Mouse (Mus musculus): ENCODE measurements at regions not wholly inside any gene's neighbourhood (a gene's known extent, or its start where the extent isn't known, plus 50 kb on each side); places are given as distances from the start of the nearest gene placed in this dataset.

GRCm38 (mm10) chr8:103470316-103470715, 631.1 kb upstream of the Cdh5 start:
- Histone ChIP-seq H3K27ac (ENCODE audit: low read length) (no peak overlapping the region), H3K27me3 (ENCODE audit: control insufficient read depth, insufficient read depth, low read length) (no peaks in the 10 kb centered on the region), H3K9me3 (ENCODE audit: control insufficient read depth, low read depth, low read length) (no peaks in the 10 kb centered on the region), H3K4me3 (ENCODE audit: low read depth, low read length) (no peak overlapping the region), H3K4me1 (ENCODE audit: control insufficient read depth, insufficient read depth, low read length) (no peaks in the 10 kb centered on the region), H3K4me2 (replicated peaks; ENCODE audit: low read depth, low read length) (no peak overlapping the region), H3K36me3 (ENCODE audit: control insufficient read depth, insufficient read depth, low read length) (no peaks in the 10 kb centered on the region), H3K9ac (replicated peaks; ENCODE audit: low read depth, low read length) (no peak overlapping the region)
- no peak for ATAC-seq (ENCODE audit: insufficient number of reproducible peaks, insufficient read depth, low FRiP score, low read depth)
- WGBS: 53% methylated on average over 4 of the region's 4 CpGs

- Histone ChIP-seq H3K36me3 (ENCODE audit: control insufficient read depth, insufficient read depth, low read length) (no peaks in the 10 kb centered on the region), H3K4me3 (ENCODE audit: low read depth, low read length) (no peak overlapping the region), H3K27me3 (ENCODE audit: control insufficient read depth, insufficient read depth, low read length) (no peaks in the 10 kb centered on the region), H3K4me2 (replicated peaks; ENCODE audit: low read depth, low read length) (no peak overlapping the region), H3K9me3 (ENCODE audit: control insufficient read depth, low read depth, low read length) (no peaks in the 10 kb centered on the region), H3K9ac (replicated peaks; ENCODE audit: low read depth, low read length) (no peak overlapping the region), H3K27ac (ENCODE audit: low read length) (no peak overlapping the region), H3K4me1 (ENCODE audit: control insufficient read depth, insufficient read depth, low read length) (no peaks in the 10 kb centered on the region)
- WGBS: 85% methylated on average over 12 of the region's 12 CpGs
- ATAC-seq (ENCODE audit: insufficient number of reproducible peaks, insufficient read depth, low FRiP score, low read depth): no peak
Measured at GRCm38 (mm10) chr8:103475816-103476797, 625.3 kb upstream of the Cdh5 start.

- no peak overlapping the region for H3K27ac ChIP-seq (ENCODE audit: low read length)
- H3K27me3 ChIP-seq (ENCODE audit: control insufficient read depth, insufficient read depth, low read length): no peaks in the 10 kb centered on the region
- H3K4me3 ChIP-seq (ENCODE audit: low read depth, low read length): no peak overlapping the region
- 0 out of 2 replicates have a peak, but pooled peaks cover 2% of the 10 kb centered on the region for H3K4me1 ChIP-seq (ENCODE audit: control insufficient read depth, insufficient read depth, low read length)
- no peak overlapping the region for H3K4me2 ChIP-seq (replicated peaks; ENCODE audit: low read depth, low read length)
- H3K9me3 ChIP-seq (ENCODE audit: control insufficient read depth, low read depth, low read length): no peaks in the 10 kb centered on the region
- H3K36me3 ChIP-seq (ENCODE audit: control insufficient read depth, insufficient read depth, low read length): no peaks in the 10 kb centered on the region
- H3K9ac ChIP-seq (replicated peaks; ENCODE audit: low read depth, low read length): no peak overlapping the region
- WGBS: 29% methylated on average over 6 of the region's 6 CpGs
- 0 out of 2 replicates have a peak, but pooled peaks have one; percentile 46 for ATAC-seq (ENCODE audit: insufficient number of reproducible peaks, insufficient read depth, low FRiP score, low read depth)
Measured at GRCm38 (mm10) chr8:103482033-103482720, 619.2 kb upstream of the Cdh5 start.

- 76% methylated on average over 5 of the region's 5 CpGs for WGBS
- Histone ChIP-seq H3K9ac (replicated peaks; ENCODE audit: low read depth, low read length) (no peak overlapping the region), H3K9me3 (ENCODE audit: control insufficient read depth, low read depth, low read length) (no peaks in the 10 kb centered on the region), H3K36me3 (ENCODE audit: control insufficient read depth, insufficient read depth, low read length) (no peaks in the 10 kb centered on the region), H3K4me2 (replicated peaks; ENCODE audit: low read depth, low read length) (no peak overlapping the region), H3K4me3 (ENCODE audit: low read depth, low read length) (no peak overlapping the region), H3K27me3 (ENCODE audit: control insufficient read depth, insufficient read depth, low read length) (no peaks in the 10 kb centered on the region), H3K27ac (ENCODE audit: low read length) (no peak overlapping the region), H3K4me1 (ENCODE audit: control insufficient read depth, insufficient read depth, low read length) (0 out of 2 replicates have a peak, but pooled peaks cover 2% of the 10 kb centered on the region)
- ATAC-seq (ENCODE audit: insufficient number of reproducible peaks, insufficient read depth, low FRiP score, low read depth): no peak
Measured at GRCm38 (mm10) chr8:103485441-103485840, 616.0 kb upstream of the Cdh5 start.

GRCm38 (mm10) chr8:103489411-103489810, 612.0 kb upstream of the Cdh5 start:
- Histone ChIP-seq H3K4me2 (replicated peaks; ENCODE audit: low read depth, low read length) (no peak overlapping the region), H3K4me1 (ENCODE audit: control insufficient read depth, insufficient read depth, low read length) (peaks cover 9% of the 10 kb centered on the region; the same call in 1 of the 2 replicates), H3K27me3 (ENCODE audit: control insufficient read depth, insufficient read depth, low read length) (no peaks in the 10 kb centered on the region), H3K9me3 (ENCODE audit: control insufficient read depth, low read depth, low read length) (no peaks in the 10 kb centered on the region), H3K27ac (ENCODE audit: low read length) (no peak overlapping the region), H3K4me3 (ENCODE audit: low read depth, low read length) (no peak overlapping the region), H3K36me3 (ENCODE audit: control insufficient read depth, insufficient read depth, low read length) (no peaks in the 10 kb centered on the region), H3K9ac (replicated peaks; ENCODE audit: low read depth, low read length) (no peak overlapping the region)
- 58% methylated on average over 3 of the region's 3 CpGs for WGBS
- ATAC-seq (ENCODE audit: insufficient number of reproducible peaks, insufficient read depth, low FRiP score, low read depth): no peak

- Histone ChIP-seq H3K4me1 (ENCODE audit: control insufficient read depth, insufficient read depth, low read length) (peaks cover 9% of the 10 kb centered on the region; the same call in 1 of the 2 replicates), H3K4me3 (ENCODE audit: low read depth, low read length) (no peak overlapping the region), H3K27ac (ENCODE audit: low read length) (peak overlapping the region; percentile 67; the same call in 1 of the 2 replicates), H3K27me3 (ENCODE audit: control insufficient read depth, insufficient read depth, low read length) (no peaks in the 10 kb centered on the region), H3K9me3 (ENCODE audit: control insufficient read depth, low read depth, low read length) (no peaks in the 10 kb centered on the region), H3K36me3 (ENCODE audit: control insufficient read depth, insufficient read depth, low read length) (no peaks in the 10 kb centered on the region), H3K4me2 (replicated peaks; ENCODE audit: low read depth, low read length) (no peak overlapping the region), H3K9ac (replicated peaks; ENCODE audit: low read depth, low read length) (no peak overlapping the region)
- ATAC-seq (ENCODE audit: insufficient number of reproducible peaks, insufficient read depth, low FRiP score, low read depth): peak; percentile 56; the same call in 1 of the 2 replicates
- 44% methylated on average over 7 of the region's 7 CpGs for whole genome bisulfite sequencing
Measured at GRCm38 (mm10) chr8:103492914-103493517, 608.4 kb upstream of the Cdh5 start.

GRCm38 (mm10) chr8:103493932-103494493, 607.4 kb upstream of the Cdh5 start:
- Histone ChIP-seq H3K27ac (ENCODE audit: low read length) (no peak overlapping the region), H3K27me3 (ENCODE audit: control insufficient read depth, insufficient read depth, low read length) (no peaks in the 10 kb centered on the region), H3K4me3 (ENCODE audit: low read depth, low read length) (no peak overlapping the region), H3K9ac (replicated peaks; ENCODE audit: low read depth, low read length) (no peak overlapping the region), H3K9me3 (ENCODE audit: control insufficient read depth, low read depth, low read length) (no peaks in the 10 kb centered on the region), H3K4me1 (ENCODE audit: control insufficient read depth, insufficient read depth, low read length) (peaks cover 9% of the 10 kb centered on the region; the same call in 1 of the 2 replicates), H3K4me2 (replicated peaks; ENCODE audit: low read depth, low read length) (no peak overlapping the region), H3K36me3 (ENCODE audit: control insufficient read depth, insufficient read depth, low read length) (no peaks in the 10 kb centered on the region)
- ATAC-seq (ENCODE audit: insufficient number of reproducible peaks, insufficient read depth, low FRiP score, low read depth): no peak
- whole genome bisulfite sequencing: 79% methylated on average over 4 of the region's 4 CpGs

- no peak overlapping the region for H3K27ac ChIP-seq (ENCODE audit: low read length)
- H3K4me1 ChIP-seq (ENCODE audit: control insufficient read depth, insufficient read depth, low read length): peaks cover 9% of the 10 kb centered on the region; the same call in 1 of the 2 replicates
- no peak for ATAC-seq (ENCODE audit: insufficient number of reproducible peaks, insufficient read depth, low FRiP score, low read depth)
Measured at GRCm38 (mm10) chr8:103494670-103495069, 606.8 kb upstream of the Cdh5 start.

More at GRCm38 (mm10) chr8:103494670-103495069, 606.8 kb upstream of the Cdh5 start:
- H3K36me3 ChIP-seq (ENCODE audit: control insufficient read depth, insufficient read depth, low read length): no peaks in the 10 kb centered on the region
- no peak overlapping the region for H3K4me2 ChIP-seq (replicated peaks; ENCODE audit: low read depth, low read length)
- H3K27me3 ChIP-seq (ENCODE audit: control insufficient read depth, insufficient read depth, low read length): no peaks in the 10 kb centered on the region
- H3K9ac ChIP-seq (replicated peaks; ENCODE audit: low read depth, low read length): no peak overlapping the region
- 21% methylated on average over 1 of the region's 1 CpGs for WGBS
- no peaks in the 10 kb centered on the region for H3K9me3 ChIP-seq (ENCODE audit: control insufficient read depth, low read depth, low read length)
- no peak overlapping the region for H3K4me3 ChIP-seq (ENCODE audit: low read depth, low read length)
